Mouse (Mus musculus) subcutaneous adipose tissue, adult 2 months (tissue): Measurements from ENCODE around the gene Ldb3. TPM values are rescaled to one million over a fixed set of nuclear protein-coding genes. Genes with fewer than 3 reads are reported as not detected.

Experiments
- polyA plus RNA-seq: library from polyadenylated mRNA; depleted of rRNA; stranded (reverse); fragments of >200 nt; gene quantifications from 2 replicates; pipeline ENCODE4 v1.2.3, GENCODE M21; 2012; ENCODE audit warnings: low replicate concordance; rRNA removed

The Ldb3 gene
- polyA plus RNA-seq = 4.8 and 5.1 TPM in 2 replicates

GRCm38 (mm10) chr14:34588498-34588897 lies at the start of gene Ldb3:
Ldb3 (minus strand) TSS chr14:34588682.

GRCm38 (mm10) chr14:34599941-34600340 lies 11.5 kb upstream of the Ldb3 start, which contains the start of gene Opn4:
Opn4 (minus strand) TSS chr14:34600142.

GRCm38 (mm10) chr14:34522701-34523100 lies 65.8 kb downstream of the Ldb3 start, which contains the start of gene 9230112D13Rik:
9230112D13Rik (minus strand) TSS chr14:34522801.

GRCm38 (mm10) chr14:34503325-34503647 lies 85.2 kb downstream of the Ldb3 start, which contains the start of gene Bmpr1a:
Bmpr1a (minus strand) TSS chr14:34503341.

Other genes with a start within 250 kb of the Ldb3 start
- gene Fam25c, start 233.2 kb downstream of the Ldb3 start, polyA plus RNA-seq = 0.50 TPM in 1 of 2 replicates, not detected in the other
- gene Sncg, start 213.9 kb downstream of the Ldb3 start, polyA plus RNA-seq = 164 and 1,886 TPM in 2 replicates
- 29.2 and 53.0 TPM in 2 replicates for gene Mmrn2, start 213.2 kb downstream of the Ldb3 start, polyA plus RNA-seq
- 14.7 and 24.4 TPM in 2 replicates for gene Bmpr1a, start 85.3 kb downstream of the Ldb3 start, polyA plus RNA-seq
- not detected in 2 replicates for gene 9230112D13Rik, start 65.9 kb downstream of the Ldb3 start, polyA plus RNA-seq
- not detected in 2 replicates for gene Opn4, start 11.5 kb upstream of the Ldb3 start, polyA plus RNA-seq
- 15.9 and 21.6 TPM in 2 replicates for gene Wapl, start 85.2 kb upstream of the Ldb3 start, polyA plus RNA-seq
- gene Grid1, start 231.4 kb upstream of the Ldb3 start, polyA plus RNA-seq = 0.84 and 4.7 TPM in 2 replicates